Mouse (Mus musculus): ENCODE measurements around the gene Gjb6. TPM values are rescaled to one million over a fixed set of nuclear protein-coding genes. Genes with fewer than 3 reads are reported as not detected.

The Gjb6 gene
- polyA plus RNA-seq, 2 experiments from 2014 or later: not detected

DNA sequence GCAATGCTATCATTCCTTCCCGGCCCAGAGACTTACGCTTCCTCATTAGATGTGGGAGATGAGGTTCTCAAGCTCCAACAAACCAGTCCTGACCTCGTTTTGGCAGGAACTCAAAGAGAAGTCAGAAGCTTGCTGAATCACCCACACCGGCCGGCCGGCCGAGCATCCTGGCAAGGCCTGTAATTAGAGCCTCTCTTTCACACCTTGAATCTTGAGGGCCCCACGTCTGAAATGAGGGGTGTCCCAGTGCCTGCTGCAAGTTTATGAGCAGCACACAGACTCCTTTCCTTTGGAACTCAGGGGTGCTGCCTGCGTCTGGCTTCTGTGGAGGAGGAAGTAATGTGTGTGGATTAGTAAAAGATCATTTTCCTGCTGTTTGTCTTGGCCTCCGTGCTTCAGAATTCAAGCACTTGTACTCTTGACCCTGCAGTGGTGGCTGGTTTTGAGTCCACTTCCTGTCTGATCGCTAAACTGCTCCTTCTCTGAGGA lies 49.2 kb downstream of the Gjb6 start:
- ATAC-seq: no peak

DNA sequence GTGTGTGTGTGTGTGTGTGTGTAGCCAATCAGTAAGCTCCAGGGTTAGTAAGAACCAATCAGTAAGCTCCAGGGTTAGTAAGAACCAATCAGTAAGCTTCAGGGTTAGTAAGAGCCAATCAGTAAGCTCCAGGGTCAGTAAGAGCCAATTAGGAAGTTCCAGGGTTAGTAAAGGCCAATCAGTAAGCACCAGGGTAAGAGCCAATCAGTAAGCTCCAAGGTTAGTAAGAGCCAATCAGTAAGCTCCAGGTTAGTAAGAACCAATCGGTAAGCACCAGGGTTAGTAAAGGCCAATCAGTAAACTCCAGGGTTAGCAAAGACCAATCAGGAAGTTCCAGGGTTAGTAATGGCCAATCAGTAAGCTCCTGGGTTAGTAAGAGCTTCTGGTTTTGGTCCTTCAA lies 50.5 kb downstream of the Gjb6 start:
- ATAC-seq: no peak

DNA sequence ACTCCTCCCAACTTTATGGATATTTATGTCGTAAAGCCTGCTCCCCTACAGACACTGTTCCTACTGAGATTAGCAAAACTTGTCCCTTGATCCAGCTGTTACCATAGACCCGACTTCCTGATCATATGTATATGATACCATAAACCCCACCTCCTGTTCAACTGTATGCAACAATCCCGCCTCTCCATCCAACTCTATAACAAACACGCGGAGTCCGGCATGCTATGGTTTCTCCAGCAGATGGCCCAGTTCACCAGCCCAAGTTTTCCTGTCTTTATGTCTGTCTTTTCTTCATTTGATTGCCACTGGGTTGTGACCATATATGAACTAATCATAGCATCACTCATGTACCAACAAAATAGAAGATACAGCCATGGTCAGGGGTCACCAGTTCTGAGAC lies 57.9 kb downstream of the Gjb6 start:
- ATAC-seq: no peak

Other genes with a start within 250 kb of the Gjb6 start
- gene Zmym2, start 247.0 kb downstream of the Gjb6 start, polyA plus RNA-seq (2017; shearing (Covaris generic)): 10 to 100 TPM; 37.8 to 48.3 TPM
- not detected for gene Gja3, start 75.5 kb downstream of the Gjb6 start, polyA plus RNA-seq (2017; shearing (Covaris generic))
- gene Gjb2, start 28.9 kb downstream of the Gjb6 start, polyA plus RNA-seq (2017; shearing (Covaris generic)): 1 to 10 TPM; 2.4 to 5.9 TPM
- gene Gm4491, start 17.7 kb downstream of the Gjb6 start, polyA plus RNA-seq (2017; shearing (Covaris generic)): not detected